Mouse (Mus musculus) small intestine, adult 2 months (tissue): ENCODE data around the gene Dnm2.

Experiments used
- CTCF ChIP-seq: fragments of 200-500 bp; IDR thresholded peaks from 2 replicates; pipeline ENCODE4 v1.5.1; 2012; ENCODE audit warnings: low read depth, mild to moderate bottlenecking, control low read depth, inconsistent platforms, low read length, moderate library complexity, mixed read lengths; ENCODE audit not compliant: insufficient replicate concordance, insufficient read length; ENCODE audit errors: extremely low read depth
- POLR2A ChIP-seq: fragments of 200-500 bp; IDR thresholded peaks from 2 replicates; pipeline ENCODE4 v1.6.1; 2012; ENCODE audit warnings: low read depth, mild to moderate bottlenecking, control low read depth, inconsistent platforms, low read length, moderate library complexity

DNA sequence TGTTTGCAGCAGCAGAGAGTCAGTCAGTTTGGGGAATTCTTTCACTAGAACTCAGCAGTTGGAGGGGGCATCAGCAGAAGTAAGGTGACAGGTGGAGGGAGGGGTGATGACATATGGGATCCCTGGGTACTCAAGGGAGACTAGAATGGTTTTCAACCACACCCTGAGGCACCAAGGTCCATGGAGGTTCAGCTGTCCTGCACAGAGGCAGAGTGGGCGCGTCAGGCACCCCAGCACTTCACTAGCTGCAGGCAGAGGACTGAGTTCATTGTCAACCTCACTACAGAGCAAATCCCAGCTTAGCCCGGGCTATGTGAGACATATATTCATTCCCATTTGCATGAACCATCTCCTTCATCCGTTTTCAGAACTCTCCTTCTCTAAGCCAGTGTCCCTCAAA, 112.3 kb downstream of the Dnm2 start:
- TF ChIP-seq CTCF (no peak), POLR2A (no peak)
